Mouse (Mus musculus): ENCODE measurements around the gene Dnm3.

The Dnm3 gene

DNA sequence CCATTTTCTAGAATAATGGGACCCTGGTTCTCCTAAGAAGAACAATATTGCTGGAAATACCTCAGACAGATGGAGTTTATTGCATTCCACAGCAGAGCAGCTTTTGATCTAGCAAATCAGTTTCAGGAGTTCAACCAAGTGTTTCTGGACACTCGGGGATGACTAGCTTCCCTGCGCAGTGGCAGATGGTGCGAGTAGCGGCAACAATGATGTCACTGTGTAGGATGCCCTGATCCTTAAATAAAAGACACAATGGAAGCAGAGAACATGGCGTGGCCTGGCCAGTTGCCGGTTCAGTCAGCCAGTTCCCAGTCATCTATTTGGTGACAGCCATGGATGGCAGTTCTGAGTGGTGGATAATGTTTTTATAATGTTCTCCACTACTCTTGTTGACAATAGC lies 400.4 kb downstream of the Dnm3 start:
- in situ Hi-C loops (cut with MboI; ENCODE audit: low pct_unique_long_range_greater_than_20kb in 1 of 2, low sequenced_read_pairs in 2 of 2, unreplicated experiment in 1 of 2) = no loop called here

DNA sequence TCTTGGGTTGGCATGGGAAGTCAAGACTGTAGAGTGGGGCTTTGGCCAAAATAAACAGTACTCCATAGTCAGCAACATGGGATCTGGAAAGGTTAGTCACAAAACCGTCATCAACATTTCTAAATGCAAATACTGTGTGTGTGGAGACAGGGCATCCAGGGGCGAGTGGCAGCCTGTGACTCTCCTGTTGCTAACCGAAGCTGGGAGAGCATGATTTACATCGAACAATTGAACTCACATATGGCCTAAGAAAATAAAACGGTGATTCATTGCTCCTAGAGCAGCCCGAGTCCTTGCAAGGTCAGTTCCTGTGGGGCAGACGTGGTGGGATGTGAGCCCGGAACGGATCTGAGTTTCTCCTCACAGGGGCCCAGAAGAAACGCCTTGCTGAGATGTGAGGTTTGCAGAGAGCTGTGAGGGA lies 401.2 kb downstream of the Dnm3 start:
- in situ Hi-C loops (cut with MboI; ENCODE audit: low pct_unique_long_range_greater_than_20kb in 1 of 2, low sequenced_read_pairs in 2 of 2, unreplicated experiment in 1 of 2) = no loop called here

DNA sequence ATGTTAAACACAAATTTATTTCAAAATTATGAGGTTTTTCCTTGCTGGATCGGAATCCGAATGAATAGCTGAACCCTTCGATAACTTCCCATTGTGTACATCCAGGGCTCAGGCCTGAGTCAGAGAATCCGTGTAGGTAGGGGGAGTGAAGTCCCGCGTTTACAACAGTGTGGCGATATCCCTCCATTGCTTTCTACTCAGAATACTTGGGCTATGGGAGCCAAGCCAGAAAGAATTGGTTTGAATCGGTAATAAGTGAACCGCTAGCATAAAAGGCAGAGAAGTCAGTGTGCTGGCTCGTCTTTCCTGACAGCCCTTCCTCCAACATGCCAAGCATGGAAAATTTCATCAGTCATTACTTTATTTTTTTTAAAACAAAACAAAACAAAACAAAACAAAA lies 402.0 kb downstream of the Dnm3 start:
- in situ Hi-C loops (cut with MboI; ENCODE audit: low pct_unique_long_range_greater_than_20kb in 1 of 2, low sequenced_read_pairs in 2 of 2, unreplicated experiment in 1 of 2) = no loop called here

DNA sequence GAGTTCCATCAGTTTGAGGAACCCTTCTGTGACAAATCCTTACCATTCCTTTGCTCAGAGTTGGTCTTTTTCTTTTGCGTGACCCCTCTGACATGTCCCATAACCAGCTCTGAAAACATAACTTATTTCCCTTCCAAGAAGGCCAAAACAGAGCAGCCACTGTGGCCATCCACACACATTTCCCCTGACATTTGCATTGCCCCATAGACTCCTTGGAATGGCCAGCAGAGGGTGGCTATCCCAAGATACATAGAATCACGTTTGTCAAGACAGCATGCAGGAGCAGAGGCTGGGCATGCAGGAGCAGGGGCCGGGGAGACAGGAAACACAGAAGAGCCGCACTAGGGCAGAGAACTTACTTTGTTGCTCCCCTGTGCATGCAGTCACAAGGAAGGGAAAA lies 402.4 kb downstream of the Dnm3 start:
- in situ Hi-C loops (cut with MboI; ENCODE audit: low pct_unique_long_range_greater_than_20kb in 1 of 2, low sequenced_read_pairs in 2 of 2, unreplicated experiment in 1 of 2) = no loop called here

DNA sequence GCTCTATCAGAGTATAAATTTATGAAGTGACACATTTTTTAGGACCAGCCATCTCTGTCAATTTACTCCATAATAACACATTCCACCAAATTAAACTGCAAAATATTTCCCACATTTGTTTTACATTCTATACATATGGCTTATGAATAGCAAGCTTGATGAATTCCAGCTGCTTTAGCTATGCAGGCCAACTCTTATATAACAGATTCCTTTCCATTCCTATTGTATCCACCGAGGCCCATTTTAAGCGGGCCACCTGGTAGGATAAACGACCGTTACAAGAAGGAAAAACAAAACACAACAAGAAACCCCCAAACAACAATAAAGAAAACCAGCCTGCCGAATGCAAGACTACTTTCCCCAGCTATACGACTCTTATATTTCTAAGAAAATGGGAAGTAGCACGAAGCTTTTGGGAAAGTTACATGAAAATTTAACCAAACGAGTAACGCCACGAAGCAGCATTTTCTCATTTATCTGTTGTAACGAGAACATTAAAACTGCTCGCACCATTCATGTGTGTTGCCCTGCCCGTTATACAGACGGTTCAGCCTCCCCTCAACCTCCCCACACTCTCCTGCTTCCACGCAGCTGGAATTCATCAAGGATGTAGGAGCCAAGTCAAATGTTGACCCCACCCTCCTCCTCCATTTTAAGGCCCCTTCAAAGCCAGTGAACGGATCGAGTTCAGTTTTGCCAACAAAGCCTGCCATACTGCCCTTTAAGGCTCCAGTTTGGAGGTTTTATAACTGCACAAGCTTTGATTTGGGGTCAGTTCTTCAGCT lies 403.0 kb downstream of the Dnm3 start:
- in situ Hi-C loops (cut with MboI; ENCODE audit: low pct_unique_long_range_greater_than_20kb in 1 of 2, low sequenced_read_pairs in 2 of 2, unreplicated experiment in 1 of 2) = no loop called here

DNA sequence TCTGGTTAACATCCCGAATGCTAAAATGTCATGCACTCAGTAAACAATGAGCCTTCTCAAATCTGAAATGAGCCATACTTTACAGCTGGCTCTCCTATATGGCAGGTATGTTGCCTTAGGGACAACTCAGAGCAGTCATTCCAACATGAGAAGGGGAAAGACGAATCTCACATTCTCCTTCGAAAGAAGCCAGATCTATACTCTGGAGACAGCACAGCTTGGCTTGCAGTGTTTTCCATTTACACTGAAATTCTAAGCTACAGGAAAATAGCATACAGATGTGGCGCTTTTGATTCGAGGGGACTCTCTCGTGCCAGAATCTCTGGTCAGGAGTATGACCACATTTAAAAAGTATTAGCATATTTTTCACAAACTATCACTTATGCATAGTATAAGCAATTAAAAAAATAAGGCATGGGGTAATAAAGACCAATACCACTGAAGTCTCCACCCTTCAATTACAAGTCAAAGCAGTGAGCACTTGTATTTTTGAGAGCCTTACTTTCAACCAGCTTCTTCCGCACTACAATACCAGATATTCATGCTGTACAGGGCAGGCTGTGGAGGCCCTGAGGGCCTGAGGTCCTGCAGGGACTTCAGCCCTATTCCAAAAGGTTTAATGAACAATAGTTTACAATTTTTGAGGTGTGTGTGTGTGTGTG lies 404.8 kb downstream of the Dnm3 start:
- in situ Hi-C loops (cut with MboI; ENCODE audit: low pct_unique_long_range_greater_than_20kb in 1 of 2, low sequenced_read_pairs in 2 of 2, unreplicated experiment in 1 of 2) = no loop called here

DNA sequence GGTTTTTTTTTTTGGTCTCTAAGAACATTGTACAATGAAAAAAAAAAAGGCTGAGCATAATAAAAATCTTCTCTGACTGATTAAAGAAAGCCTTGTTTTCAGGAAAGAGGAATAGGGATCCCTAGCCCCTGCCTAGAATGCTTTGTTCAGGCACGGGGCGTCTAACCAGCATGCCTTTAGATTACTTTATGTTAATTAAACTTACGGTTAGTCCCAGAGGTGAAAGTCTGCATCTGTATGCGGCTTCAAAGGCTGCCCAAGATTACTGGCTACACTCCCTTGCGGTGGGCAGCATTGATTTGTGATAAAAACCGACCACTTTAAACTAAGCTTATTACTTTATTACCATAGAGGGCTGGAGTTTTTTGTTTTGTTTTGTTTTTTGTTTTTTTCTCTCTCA lies 424.2 kb downstream of the Dnm3 start:
- in situ Hi-C loops (cut with MboI; ENCODE audit: low pct_unique_long_range_greater_than_20kb in 1 of 2, low sequenced_read_pairs in 2 of 2, unreplicated experiment in 1 of 2) = no loop called here

DNA sequence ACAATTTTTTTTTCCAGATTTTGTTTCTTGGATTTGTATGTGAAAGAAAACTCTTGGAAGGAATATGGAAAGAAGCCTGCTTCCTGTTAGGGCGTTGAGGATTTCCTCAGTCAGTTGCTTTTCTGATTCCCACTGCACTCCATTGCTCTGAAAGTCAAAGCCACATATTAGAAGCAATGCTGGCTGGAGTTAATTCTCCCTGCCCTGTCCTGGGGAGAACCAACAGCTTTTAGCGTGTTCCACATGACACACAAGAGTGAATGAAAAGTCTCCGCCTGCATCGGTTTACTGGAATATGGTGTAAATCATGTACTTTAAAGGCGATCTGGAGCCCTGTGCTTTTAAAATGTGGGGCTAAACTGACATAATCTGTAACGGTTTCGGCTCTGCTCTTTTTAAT lies 424.6 kb downstream of the Dnm3 start:
- in situ Hi-C loops (cut with MboI; ENCODE audit: low pct_unique_long_range_greater_than_20kb in 1 of 2, low sequenced_read_pairs in 2 of 2, unreplicated experiment in 1 of 2) = no loop called here

DNA sequence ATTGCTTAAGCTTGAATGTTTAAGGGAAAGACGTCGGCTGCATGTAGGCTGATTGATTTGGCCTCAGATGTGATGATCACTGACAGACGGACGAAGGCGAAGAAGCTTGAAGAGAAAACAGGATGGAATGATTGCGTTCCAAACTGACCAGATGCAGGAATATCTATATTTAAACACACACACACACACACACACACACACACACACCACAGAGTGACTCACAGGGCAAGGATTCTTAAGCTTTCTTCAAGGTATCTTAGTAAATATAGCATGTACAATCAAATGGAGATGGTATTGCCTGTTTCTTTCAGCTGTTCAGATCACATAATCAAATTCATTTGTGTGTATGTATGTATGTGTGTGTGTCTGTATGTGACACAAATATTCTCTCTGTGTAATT lies 425.1 kb downstream of the Dnm3 start:
- in situ Hi-C loops (cut with MboI; ENCODE audit: low pct_unique_long_range_greater_than_20kb in 1 of 2, low sequenced_read_pairs in 2 of 2, unreplicated experiment in 1 of 2) = no loop called here

DNA sequence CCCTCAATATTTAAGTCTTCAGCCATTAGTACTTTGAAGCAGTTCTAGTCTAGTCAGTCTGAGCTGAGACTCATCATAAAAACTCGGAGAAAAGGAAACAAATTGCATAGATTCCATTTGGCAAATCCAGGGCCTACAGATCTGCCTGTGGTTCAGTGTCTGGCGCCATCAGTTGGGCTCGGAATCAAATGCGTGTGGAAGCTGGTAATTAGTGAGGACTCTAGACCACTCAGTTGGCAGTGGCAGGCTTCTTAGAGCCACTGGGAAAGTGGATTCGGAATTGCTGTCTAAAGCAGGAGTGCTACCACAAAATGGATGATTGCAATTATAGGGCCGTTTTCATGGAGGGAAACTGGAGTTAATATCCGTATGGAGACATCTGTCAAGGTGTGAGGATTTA lies 425.7 kb downstream of the Dnm3 start:
- in situ Hi-C loops (cut with MboI; ENCODE audit: low pct_unique_long_range_greater_than_20kb in 1 of 2, low sequenced_read_pairs in 2 of 2, unreplicated experiment in 1 of 2) = no loop called here

DNA sequence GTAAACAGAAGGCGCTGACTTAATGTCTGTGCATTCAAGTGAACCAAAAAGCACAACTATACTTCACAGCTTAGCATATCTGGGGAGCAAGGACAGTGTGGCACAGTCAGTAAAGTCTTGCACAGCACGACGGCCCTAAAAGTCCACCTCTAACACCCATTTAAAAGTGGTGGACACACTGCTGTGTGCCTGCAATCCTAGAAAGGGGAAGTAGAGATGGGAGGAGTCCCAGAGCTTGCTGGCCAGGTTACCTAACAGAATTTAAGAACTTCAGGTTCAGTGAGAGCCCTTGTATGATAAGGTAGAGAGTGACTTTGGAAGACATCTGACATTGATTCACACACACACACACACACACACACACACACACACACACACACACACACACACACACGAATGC lies 426.1 kb downstream of the Dnm3 start:
- in situ Hi-C loops (cut with MboI; ENCODE audit: low pct_unique_long_range_greater_than_20kb in 1 of 2, low sequenced_read_pairs in 2 of 2, unreplicated experiment in 1 of 2) = no loop called here

DNA sequence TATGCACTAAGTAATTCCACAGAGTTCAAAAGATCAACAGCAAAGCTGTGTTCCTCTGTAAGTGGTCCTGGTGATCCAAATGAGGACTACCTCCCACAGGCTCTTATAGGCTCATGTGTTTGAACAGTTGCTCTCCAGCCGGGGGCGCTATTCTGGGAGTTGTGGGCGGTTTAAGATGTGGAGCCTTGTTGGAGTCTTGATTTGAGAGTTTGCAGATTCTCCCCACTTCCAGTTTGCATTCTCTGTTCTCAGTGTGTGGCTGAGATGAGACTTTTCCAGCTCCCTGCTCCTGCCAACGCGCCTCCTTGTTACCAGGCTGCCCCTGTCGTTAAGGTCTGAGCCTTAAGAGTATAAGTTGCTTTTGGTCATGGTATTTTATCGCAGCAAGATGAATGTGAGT lies 430.2 kb downstream of the Dnm3 start:
- in situ Hi-C loops (cut with MboI; ENCODE audit: low pct_unique_long_range_greater_than_20kb in 1 of 2, low sequenced_read_pairs in 2 of 2, unreplicated experiment in 1 of 2) = no loop called here

DNA sequence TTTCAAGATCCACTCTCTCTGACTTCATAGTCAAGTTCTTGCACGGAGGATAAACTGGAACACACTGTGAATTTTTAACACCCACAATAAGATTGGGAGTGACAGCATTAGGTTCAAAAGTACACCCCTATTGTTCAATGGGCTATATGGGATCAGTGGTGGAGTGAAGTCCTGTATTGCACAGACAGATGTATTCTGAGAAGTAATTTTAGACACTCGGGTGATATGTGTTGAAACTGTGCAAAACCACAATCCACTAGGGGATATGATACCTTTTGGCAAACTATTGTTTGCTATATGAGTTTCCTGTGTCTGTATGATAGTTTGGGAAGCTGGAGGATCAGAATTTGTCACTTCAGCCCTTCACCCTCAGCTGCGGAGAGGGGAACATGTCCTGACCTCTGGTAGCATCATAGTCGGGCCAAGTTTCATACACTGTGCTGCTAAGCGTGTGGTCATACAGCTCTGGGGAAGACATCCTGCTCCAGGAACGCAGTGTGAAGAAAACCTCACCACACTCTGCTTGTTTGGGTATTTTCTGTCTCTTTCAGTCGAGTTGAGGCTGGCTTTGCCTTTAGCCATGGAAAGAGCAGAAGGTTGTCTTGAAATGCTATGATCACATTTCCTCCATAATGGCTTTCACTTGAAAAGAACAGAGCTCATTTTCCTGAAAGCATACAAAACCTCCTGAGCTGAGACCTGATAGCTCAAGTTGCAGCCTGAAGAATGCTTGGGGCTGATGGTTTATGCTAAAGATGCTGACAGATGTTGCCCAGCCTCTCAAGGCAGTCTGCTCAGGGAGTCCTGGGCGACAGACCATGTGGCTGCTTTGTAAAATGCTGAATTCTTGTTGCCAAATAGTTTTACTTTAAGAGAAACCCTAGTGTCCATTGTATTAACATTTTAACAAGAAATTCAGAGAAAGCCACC lies 433.8 kb downstream of the Dnm3 start:
- in situ Hi-C loops (cut with MboI; ENCODE audit: low pct_unique_long_range_greater_than_20kb in 1 of 2, low sequenced_read_pairs in 2 of 2, unreplicated experiment in 1 of 2) = no loop called here

DNA sequence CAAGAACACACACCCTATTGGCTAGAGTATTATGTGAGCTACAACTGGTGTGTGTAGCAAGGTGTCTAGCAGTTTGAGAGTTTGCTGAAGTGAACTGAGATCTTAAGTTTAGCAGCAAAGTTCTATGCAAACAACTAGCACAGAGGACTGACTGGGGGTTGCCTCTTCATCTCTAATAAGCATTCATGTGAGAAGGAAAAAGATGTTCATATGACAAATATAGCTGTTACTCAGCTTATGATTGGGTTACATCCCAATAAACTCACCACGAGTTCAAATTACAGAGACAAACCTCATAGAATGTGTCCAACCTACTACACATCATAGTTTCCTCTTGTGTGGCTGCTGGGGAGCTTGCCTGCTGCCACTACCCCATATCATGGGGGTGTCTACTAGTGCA lies 434.6 kb downstream of the Dnm3 start:
- in situ Hi-C loops (cut with MboI; ENCODE audit: low pct_unique_long_range_greater_than_20kb in 1 of 2, low sequenced_read_pairs in 2 of 2, unreplicated experiment in 1 of 2) = no loop called here

DNA sequence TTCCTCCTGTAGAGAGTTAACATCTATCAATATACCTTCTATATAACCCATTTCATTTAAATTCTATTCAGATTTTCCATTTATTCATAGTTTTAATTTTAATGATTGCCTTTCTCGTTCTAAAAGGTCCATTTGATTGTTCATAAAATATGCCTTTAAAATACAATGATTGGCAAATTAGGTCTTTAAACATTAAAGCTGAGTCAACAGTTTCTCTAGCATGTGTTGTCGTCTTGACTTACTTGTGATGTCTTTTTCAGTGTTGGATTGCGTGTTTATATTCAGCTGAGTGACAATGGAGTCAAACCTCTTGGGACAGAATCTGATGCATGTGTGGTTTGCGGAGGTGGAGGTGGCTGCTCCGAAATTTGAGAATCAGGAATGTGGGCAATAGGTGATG lies 435.4 kb downstream of the Dnm3 start:
- in situ Hi-C loops (cut with MboI; ENCODE audit: low pct_unique_long_range_greater_than_20kb in 1 of 2, low sequenced_read_pairs in 2 of 2, unreplicated experiment in 1 of 2) = no loop called here

DNA sequence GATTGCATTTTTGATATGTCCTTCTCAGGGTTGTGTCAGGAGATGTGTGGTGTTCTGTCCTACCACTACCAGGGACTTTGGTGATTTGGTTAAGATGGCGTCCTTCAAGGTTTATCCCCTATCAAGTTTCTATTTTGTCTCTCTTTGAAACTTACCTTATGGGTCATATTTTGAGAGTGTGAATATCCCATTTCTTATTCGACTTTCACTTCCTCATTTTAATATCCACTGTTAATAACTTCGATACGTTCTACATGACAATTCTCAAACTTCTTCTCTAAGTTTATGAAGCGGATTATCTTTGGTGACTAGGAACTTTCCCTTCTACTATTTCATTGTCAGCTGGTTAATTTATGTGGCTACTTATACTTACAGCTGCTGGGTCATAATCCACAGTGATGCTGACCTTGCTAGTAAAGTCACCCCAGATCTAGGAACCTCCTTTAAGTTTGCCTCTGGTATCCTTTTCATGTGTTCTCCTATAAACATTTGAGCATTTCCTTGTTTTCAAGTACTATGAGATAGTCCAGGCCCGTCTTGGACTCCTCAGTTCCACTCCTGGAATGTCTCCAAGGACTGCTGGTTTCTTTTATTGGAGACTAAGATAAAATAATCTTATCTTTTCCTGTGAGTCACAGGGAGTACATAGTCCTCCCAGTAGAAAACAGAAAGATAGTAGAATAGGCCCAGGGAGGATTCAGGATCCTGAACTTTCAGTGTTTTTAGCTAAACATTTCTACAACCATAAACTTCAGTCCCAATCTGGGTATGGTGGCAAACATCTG lies 437.2 kb downstream of the Dnm3 start:
- in situ Hi-C loops (cut with MboI; ENCODE audit: low pct_unique_long_range_greater_than_20kb in 1 of 2, low sequenced_read_pairs in 2 of 2, unreplicated experiment in 1 of 2) = no loop called here

DNA sequence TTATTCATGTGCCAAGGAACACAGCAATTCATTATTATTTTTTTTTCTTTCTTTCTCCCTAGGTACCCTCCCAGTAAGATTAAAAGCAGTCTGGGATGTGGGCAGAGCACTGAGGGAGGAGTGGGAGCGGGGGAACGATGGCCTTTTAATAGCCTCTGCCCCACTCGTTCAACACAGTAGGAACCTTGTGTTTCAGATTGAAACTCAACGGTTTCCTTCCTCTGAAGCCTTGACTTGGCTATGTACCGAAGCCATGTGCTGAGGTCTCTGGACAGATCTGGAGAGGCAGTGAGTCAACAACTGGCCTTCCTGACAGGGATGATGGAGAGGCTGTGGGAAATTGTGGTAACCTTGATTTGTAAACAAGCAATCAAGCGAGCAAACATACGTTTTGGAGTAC lies 438.0 kb downstream of the Dnm3 start:
- in situ Hi-C loops (cut with MboI; ENCODE audit: low pct_unique_long_range_greater_than_20kb in 1 of 2, low sequenced_read_pairs in 2 of 2, unreplicated experiment in 1 of 2) = no loop called here

DNA sequence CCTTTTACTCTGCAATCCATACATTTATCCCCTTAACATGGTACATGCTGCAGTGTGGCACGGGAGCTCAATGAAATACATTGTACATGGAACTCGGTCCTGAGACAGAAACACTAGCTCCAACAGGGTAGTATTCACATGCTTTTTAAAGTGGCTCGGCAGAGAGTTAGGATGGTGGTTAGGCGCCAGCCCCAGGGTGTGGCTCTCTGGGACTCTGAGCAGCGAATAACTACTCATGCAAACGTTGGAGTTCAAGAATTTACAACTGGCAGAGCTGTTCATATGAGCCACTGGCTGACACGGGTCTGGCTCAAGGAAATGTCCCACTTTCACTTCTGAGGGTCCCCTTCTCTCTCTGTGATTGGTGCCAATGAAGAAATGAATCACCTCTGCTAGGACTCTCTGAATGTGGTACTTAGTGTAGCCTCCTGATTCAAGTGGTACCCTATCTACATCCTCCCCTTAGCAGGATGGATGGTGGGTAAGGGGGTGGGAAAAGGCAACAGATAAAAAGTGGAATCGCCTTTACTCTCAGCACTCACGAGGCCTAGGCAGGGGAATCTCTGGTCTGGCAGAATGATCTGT lies 438.7 kb downstream of the Dnm3 start:
- in situ Hi-C loops (cut with MboI; ENCODE audit: low pct_unique_long_range_greater_than_20kb in 1 of 2, low sequenced_read_pairs in 2 of 2, unreplicated experiment in 1 of 2) = no loop called here
